Mouse (Mus musculus) hindbrain, embryonic 14.5 days (tissue): Measurements from ENCODE around the gene Hddc3. TPM values are rescaled to one million over a fixed set of nuclear protein-coding genes. Genes with fewer than 3 reads are reported as not detected.
A peak's percentile ranks its signal among the peaks of the same experiment; 100 is the strongest.

Source experiments
- ATAC-seq: fragments of 200-750 bp; cut with Nextera tagmentation; 2 replicates; pipeline ENCODE4 v1.8.0; 2017; ENCODE audit warnings: moderate number of reproducible peaks, mild to moderate bottlenecking, moderate TSS enrichment, moderate library complexity; ENCODE audit not compliant: low FRiP score
- DNase-seq: peaks from one replicate; pipeline ENCODE4 v3.0.0-alpha.2; 2015; ENCODE audit warnings: low spot score
- H3K27ac ChIP-seq: fragments of 300-500 bp; sonication (generic); 2 replicates; pipeline ENCODE4 v1.5.1; 2014; ENCODE audit warnings: mild to moderate bottlenecking, moderate library complexity
- H3K27me3 ChIP-seq: fragments of 300-500 bp; sonication (generic); 2 replicates; pipeline ENCODE4 v1.6.1; 2014; ENCODE audit warnings: mild to moderate bottlenecking, low read length, mixed read lengths; ENCODE audit not compliant: control insufficient read depth, insufficient read depth
- H3K36me3 ChIP-seq: fragments of 300-500 bp; sonication (generic); replicated peaks from 2 replicates; pipeline ENCODE4 v1.6.1; 2014; ENCODE audit not compliant: control insufficient read depth, insufficient read depth
- H3K4me1 ChIP-seq: fragments of 300-500 bp; sonication (generic); replicated peaks from 2 replicates; pipeline ENCODE4 v1.6.1; 2014; ENCODE audit warnings: antibody characterized with exemption, low read length, mixed read lengths; ENCODE audit not compliant: control insufficient read depth, insufficient read depth
- H3K4me2 ChIP-seq: fragments of 300-500 bp; sonication (generic); replicated peaks from 2 replicates; pipeline ENCODE4 v1.6.1; 2014; ENCODE audit warnings: mild to moderate bottlenecking, moderate library complexity
- H3K4me3 ChIP-seq: fragments of 300-500 bp; sonication (generic); replicated peaks from 2 replicates; pipeline ENCODE4 v1.5.1; 2014; ENCODE audit warnings: mild to moderate bottlenecking, low read length
- H3K9ac ChIP-seq: fragments of 300-500 bp; sonication (generic); 2 replicates; pipeline ENCODE4 v1.6.1; 2014
- H3K9me3 ChIP-seq: fragments of 300-500 bp; sonication (generic); 2 replicates; pipeline ENCODE4 v1.6.1; 2016; ENCODE audit warnings: low read length; ENCODE audit not compliant: control insufficient read depth
- WGBS: fragments of 180-500 bp; shearing (Covaris S2); extraction: QIAGEN DNeasy Blood & Tissue Kit; methylation state at CpG from one replicate; pipeline ENCODE4 v1.1.7; 2014; 5-methylcytosine and 5-hydroxymethylcytosine counted together
- polyA plus RNA-seq: library from polyadenylated mRNA; unstranded; fragments of >200 nt; fragmentation: Nextera tagmentation; extraction: Ambion mirVana; gene quantifications from 2 replicates; pipeline ENCODE4 v1.2.1, GENCODE M21; 2014

Gene Hddc3
- polyA plus RNA-seq, 1 experiment from 2014 or later = 23.4 TPM

DNA sequence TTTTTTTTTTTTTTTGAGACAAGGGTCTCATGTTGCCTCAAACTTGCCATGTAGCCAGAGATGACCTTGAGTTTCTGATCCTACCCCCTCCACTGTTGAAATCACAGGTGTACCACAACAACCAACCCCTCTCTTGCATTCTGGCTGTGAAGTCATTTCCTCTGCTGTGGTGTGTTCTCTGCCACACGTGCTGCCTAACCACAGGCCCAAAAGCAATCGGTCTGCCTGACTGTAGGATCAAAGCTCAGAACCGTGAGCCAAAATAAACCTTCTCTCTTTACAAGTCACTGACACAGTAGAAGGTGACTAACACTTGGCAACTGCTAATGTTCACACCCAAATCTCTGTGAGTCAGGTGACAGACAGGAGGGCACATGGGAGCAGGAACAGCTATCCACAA lies 17.5 kb downstream of the Hddc3 start:
- Histone ChIP-seq H3K9me3 (no peaks in the 10 kb centered on the region), H3K9ac (no peak overlapping the region), H3K4me3 (no peak overlapping the region), H3K4me2 (no peak overlapping the region), H3K27ac (no peak overlapping the region), H3K36me3 (peaks cover 98% of the 10 kb centered on the region), H3K27me3 (no peaks in the 10 kb centered on the region), H3K4me1 (no peaks in the 10 kb centered on the region)
- no peak for ATAC-seq
- DNase-seq = no peak
- WGBS = 78% methylated on average over 3 of the region's 3 CpGs

DNA sequence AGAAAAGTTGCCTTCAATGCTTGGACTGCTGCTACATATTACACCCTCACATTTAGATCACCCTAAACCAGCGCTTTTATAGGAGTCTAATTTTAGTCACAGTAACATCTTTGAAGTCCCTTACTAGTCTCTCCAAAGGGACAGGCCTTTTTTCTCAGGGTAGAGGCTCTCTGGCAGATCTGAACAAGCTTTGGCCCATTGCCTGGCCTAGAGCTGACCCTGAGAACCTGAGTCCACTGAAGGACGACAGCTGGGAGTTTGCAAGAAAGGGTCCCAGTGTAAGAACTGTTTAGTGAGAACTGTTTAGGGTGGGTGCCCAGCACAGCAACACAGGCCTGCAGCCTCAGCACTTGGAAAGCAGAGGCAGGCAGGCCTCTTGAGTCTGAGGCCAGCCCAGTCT lies 22.9 kb downstream of the Hddc3 start:
- Histone ChIP-seq H3K9me3 (no peaks in the 10 kb centered on the region), H3K27me3 (no peaks in the 10 kb centered on the region), H3K4me1 (peaks cover 16% of the 10 kb centered on the region), H3K27ac (no peak overlapping the region), H3K4me2 (no peak overlapping the region), H3K36me3 (peaks cover 79% of the 10 kb centered on the region), H3K4me3 (no peak overlapping the region), H3K9ac (no peak overlapping the region)
- no peak for DNase-seq
- WGBS = 89% methylated on average over 2 of the region's 2 CpGs
- no peak for ATAC-seq

DNA sequence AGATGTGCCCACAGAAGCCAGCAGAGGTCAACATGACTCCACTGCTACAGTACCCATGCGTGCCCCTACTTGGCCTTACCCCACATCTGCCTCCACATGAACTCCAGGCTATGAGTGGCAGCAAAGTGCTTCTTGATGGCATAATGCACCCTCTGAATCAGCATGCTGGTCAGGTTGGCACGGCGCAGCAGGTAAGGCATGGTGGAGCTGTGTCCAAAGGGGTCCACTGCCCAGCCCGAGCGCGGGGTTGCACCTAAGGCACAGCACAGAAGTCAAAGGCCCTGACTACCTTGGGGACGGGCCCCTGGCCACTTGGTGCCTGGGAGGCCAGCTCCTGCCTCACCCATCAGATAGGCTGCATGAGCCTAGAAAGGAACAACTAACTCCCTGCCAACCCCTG lies 24.3 kb downstream of the Hddc3 start:
- no peaks in the 10 kb centered on the region for H3K9me3 ChIP-seq
- peaks cover 64% of the 10 kb centered on the region for H3K36me3 ChIP-seq
- no peak for ATAC-seq
- no peak overlapping the region for H3K4me2 ChIP-seq
- H3K27ac ChIP-seq = no peak overlapping the region
- H3K9ac ChIP-seq = no peak overlapping the region
- H3K27me3 ChIP-seq = no peaks in the 10 kb centered on the region
- H3K4me1 ChIP-seq = peaks cover 16% of the 10 kb centered on the region
- WGBS = 97% methylated on average over 7 of the region's 7 CpGs
- no peak overlapping the region for H3K4me3 ChIP-seq
- no peak for DNase-seq

DNA sequence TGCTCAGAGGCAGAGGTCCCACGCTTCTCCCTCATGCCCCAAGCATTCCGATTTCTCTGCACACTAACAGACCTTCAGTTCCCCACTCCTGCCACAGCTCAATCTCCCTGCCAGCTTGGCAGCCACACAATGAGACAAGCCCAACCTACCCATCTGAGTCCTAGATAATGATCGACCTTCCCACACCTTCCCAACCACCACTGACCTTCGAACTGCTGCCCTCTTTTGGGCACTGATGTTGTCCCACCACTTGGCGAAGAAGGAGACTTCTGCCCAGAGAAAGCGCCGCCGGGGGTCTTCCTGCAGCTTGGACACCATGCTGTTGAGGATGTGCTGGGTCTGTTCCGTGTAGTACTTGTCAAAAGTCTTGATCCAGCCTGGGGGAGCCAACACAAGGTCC lies 25.1 kb downstream of the Hddc3 start:
- Histone ChIP-seq H3K9me3 (no peaks in the 10 kb centered on the region), H3K27me3 (no peaks in the 10 kb centered on the region), H3K9ac (no peak overlapping the region), H3K4me3 (no peak overlapping the region), H3K36me3 (peaks cover 57% of the 10 kb centered on the region), H3K4me2 (no peak overlapping the region), H3K27ac (no peak overlapping the region), H3K4me1 (peaks cover 16% of the 10 kb centered on the region)
- ATAC-seq = no peak
- DNase-seq = no peak
- WGBS = 85% methylated on average over 9 of the region's 9 CpGs

- no peaks in the 10 kb centered on the region for H3K9me3 ChIP-seq
- H3K4me3 ChIP-seq = no peak overlapping the region
- peaks cover 16% of the 10 kb centered on the region for H3K4me1 ChIP-seq
- no peak overlapping the region for H3K27ac ChIP-seq
- no peaks in the 10 kb centered on the region for H3K27me3 ChIP-seq
- H3K9ac ChIP-seq = peak overlapping the region; percentile 81
- peaks cover 48% of the 10 kb centered on the region for H3K36me3 ChIP-seq
- ATAC-seq (no peak), DNase-seq (no peak)
- peak overlapping the region; percentile 82 for H3K4me2 ChIP-seq
- 87% methylated on average over 20 of the region's 20 CpGs for WGBS
Observed at GRCm38 (mm10) chr7:80368635-80369421, 25.9 kb downstream of the Hddc3 start.

GRCm38 (mm10) chr7:80369461-80369860 lies 26.6 kb downstream of the Hddc3 start:
- Histone ChIP-seq H3K9ac (peak overlapping the region; percentile 81), H3K27me3 (no peaks in the 10 kb centered on the region), H3K4me2 (peak overlapping the region; percentile 82), H3K4me1 (peaks cover 16% of the 10 kb centered on the region), H3K9me3 (no peaks in the 10 kb centered on the region), H3K36me3 (peaks cover 42% of the 10 kb centered on the region), H3K4me3 (peak overlapping the region; percentile 68; the same call in 1 of the 2 replicates), H3K27ac (no peak overlapping the region)
- ATAC-seq = no peak
- DNase-seq = no peak
- 61% methylated on average over 5 of the region's 5 CpGs for WGBS

- H3K27me3 ChIP-seq = no peaks in the 10 kb centered on the region
- H3K9me3 ChIP-seq = no peaks in the 10 kb centered on the region
- H3K4me3 ChIP-seq = peak overlapping the region; percentile 68
- ATAC-seq (no peak), DNase-seq (no peak)
- peaks cover 16% of the 10 kb centered on the region for H3K4me1 ChIP-seq
- WGBS = 53% methylated on average over 4 of the region's 4 CpGs
- H3K9ac ChIP-seq = peak overlapping the region; percentile 81
- H3K27ac ChIP-seq = peak overlapping the region; percentile 80
- peak overlapping the region; percentile 82 for H3K4me2 ChIP-seq
- peaks cover 37% of the 10 kb centered on the region for H3K36me3 ChIP-seq
Observed at GRCm38 (mm10) chr7:80369967-80370431, 27.1 kb downstream of the Hddc3 start.

- Histone ChIP-seq H3K9me3 (no peaks in the 10 kb centered on the region), H3K4me2 (peak overlapping the region; percentile 82), H3K36me3 (peaks cover 31% of the 10 kb centered on the region), H3K9ac (peak overlapping the region; percentile 81), H3K4me3 (peak overlapping the region; percentile 68), H3K4me1 (peaks cover 16% of the 10 kb centered on the region), H3K27me3 (no peaks in the 10 kb centered on the region), H3K27ac (peak overlapping the region; percentile 80)
- under 1% methylated on average over 26 of the region's 31 CpGs for WGBS
- peak; percentile 31 for ATAC-seq
- DNase-seq = peak; percentile 68
Observed at GRCm38 (mm10) chr7:80370649-80371040, 27.7 kb downstream of the Hddc3 start.

DNA sequence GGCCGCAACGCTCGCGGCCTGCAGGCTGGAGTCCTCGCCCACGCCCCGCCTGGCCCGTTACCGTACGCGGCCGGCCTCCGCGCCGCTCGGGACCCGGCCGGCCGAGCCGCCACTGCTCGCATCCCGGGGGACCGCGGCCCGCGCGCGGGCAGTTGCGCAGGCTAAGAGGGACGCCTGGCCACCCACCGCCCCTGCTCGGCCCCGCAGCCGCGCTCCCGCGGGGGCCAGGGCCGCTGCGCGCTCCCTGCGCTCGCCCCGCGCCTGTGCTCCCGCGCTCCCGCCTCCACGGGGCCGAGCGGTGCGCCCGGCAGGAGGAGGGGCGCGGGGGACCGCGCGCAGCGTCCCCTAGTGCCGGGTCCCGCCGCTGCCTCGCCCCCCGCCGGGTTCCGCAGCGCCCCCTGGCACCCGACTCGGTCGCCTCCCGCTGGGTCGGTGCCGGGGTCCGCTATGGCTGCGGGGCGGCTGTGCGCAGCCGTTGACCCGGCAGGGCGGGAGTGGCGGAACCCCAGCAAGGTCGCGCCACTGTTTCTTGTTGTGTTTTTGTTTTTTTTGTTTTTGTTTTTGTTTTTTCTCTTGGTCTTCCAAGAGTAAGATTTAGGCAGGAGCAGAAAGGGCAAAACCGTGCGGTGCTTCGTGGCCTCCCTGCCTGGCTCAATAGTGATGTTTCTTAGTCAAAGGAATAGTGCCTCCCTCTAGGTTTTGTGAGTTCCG lies 28.3 kb downstream of the Hddc3 start, which contains the start of gene Man2a2:
Gene Man2a2, minus strand, starts transcription at position 335 of the 711 bp plus-strand sequence.
- ATAC-seq (peak; percentile 71), DNase-seq (peak; percentile 82)
- Histone ChIP-seq H3K4me3 (peak within 1 kb of the TSS; percentile 68), H3K4me2 (peak within 1 kb of the TSS; percentile 82), H3K4me1 (peaks cover 16% of the 10 kb centered on the region), H3K36me3 (peaks cover 26% of the 10 kb centered on the region), H3K27ac (peak within 1 kb of the TSS; percentile 80), H3K9ac (peak within 1 kb of the TSS; percentile 81), H3K27me3 (no peaks in the 10 kb centered on the region), H3K9me3 (no peaks in the 10 kb centered on the region)
- under 1% methylated on average over 58 of the region's 86 CpGs for WGBS
